Mouse (Mus musculus): Measurements from ENCODE around the gene Timd4.

DNA sequence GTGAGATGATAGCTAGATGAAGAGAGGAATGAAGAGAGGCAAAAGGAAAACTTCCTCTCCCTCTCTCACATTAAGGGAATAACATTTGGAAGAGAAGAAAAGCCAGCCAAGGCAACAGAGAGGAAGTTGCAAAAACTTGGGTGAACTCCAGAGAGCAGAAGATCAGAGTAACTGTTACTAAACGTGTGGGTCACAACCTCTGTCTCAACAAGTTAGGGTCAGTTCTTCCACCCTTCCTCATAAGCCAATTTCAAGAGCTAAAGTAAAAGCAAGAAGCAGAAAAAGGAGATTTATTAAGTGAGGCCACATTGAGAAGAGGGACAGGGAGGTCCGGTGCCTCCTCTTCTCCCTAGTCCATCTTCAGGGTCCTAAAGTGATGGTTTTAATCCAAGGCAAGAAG lies 19.7 kb downstream of the Timd4 start:
- no peak for TF ChIP-seq CTCF (conservative IDR thresholded peaks at IDR 0.05; ENCODE audit: low read length)
- TF ChIP-seq POU5F1 (IDR thresholded peaks at IDR 0.05; ENCODE audit: borderline replicate concordance, low read length): no peak

Measured in E14TG2a.4 (cell line).